ENCODE assay signal across 19 mouse cellular contexts in the genomic region with DNA sequence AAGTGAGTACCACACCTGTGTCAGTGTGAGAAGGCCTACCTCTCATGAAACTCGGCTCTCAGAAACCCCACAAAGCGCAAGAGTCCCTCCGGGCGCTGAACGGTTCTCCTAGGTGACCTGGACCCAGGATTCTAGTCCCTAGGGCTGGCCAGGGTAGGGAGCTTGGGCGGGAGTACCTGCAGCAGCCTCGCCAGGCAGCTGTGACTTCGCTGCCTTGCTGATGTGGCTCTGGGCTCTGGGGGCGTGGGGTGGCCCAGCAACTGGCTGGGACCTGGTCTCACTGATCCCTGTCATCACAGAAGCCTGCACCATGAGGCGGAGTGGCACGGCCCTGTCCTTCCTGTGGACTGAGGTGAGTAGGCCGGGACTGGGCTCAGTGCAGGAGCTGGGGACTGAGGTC. TPM values are rescaled to one million over a fixed set of nuclear protein-coding genes. Genes with fewer than 3 reads are reported as not detected.
DNase-seq lines count a peak whose midpoint lies in the region; ATAC-seq and TF ChIP-seq lines count a peak whose summit lies in the region.
"Had no signal": no experiment of that assay in that cellular context is flagged by ENCODE, and none has a peak within 500 bp of the region (broad histone marks: within the 10 kb centered on the region; RNA-seq: fewer than 3 reads in every experiment).

No protein-coding gene starts in this region.

- no peak overlapping the region for H3K4me3 ChIP-seq in hindbrain, embryonic 13.5 days
- no peak overlapping the region for H3K4me3 ChIP-seq in hindbrain, embryonic 10.5 days
- peak overlapping the region; percentile 59 for H3K4me3 ChIP-seq in liver, adult 2 months (ENCODE audit: insufficient read depth, low read depth, low read length)
- peak overlapping the region; percentile 30 to 31; a peak in 1 of 4 replicates for H3K4me3 ChIP-seq in ES-E14 (ENCODE audit: insufficient read depth in 1 of 2, low read depth in 1 of 2, low read length in 2 of 2, poor library complexity in 1 of 2, severe bottlenecking in 1 of 2)
- no peak overlapping the region for H3K4me3 ChIP-seq in liver, embryonic 15.5 days (replicated peaks)
- H3K4me3 ChIP-seq: forebrain, embryonic 15.5 days; heart, adult 2 months had no signal

- no peaks in the 10 kb centered on the region for H3K36me3 ChIP-seq in hindbrain, embryonic 13.5 days
- no peaks in the 10 kb centered on the region for H3K36me3 ChIP-seq in hindbrain, embryonic 10.5 days
- no peaks in the 10 kb centered on the region for H3K36me3 ChIP-seq in liver, adult 2 months (ENCODE audit: control insufficient read depth, insufficient read depth, low read length)
- H3K36me3 ChIP-seq in ES-E14 (ENCODE audit: control insufficient read depth, insufficient read depth, low read length, poor library complexity, severe bottlenecking) = no peaks in the 10 kb centered on the region
- no peaks in the 10 kb centered on the region for H3K36me3 ChIP-seq in liver, embryonic 15.5 days (replicated peaks)
- H3K36me3 ChIP-seq: forebrain, embryonic 15.5 days had no signal

- no peaks in the 10 kb centered on the region for H3K9me3 ChIP-seq in hindbrain, embryonic 13.5 days
- no peaks in the 10 kb centered on the region for H3K9me3 ChIP-seq in hindbrain, embryonic 10.5 days
- H3K9me3 ChIP-seq in ES-E14 (ENCODE audit: control insufficient read depth, insufficient read depth, low read depth, low read length) = no peaks in the 10 kb centered on the region
- H3K9me3 ChIP-seq in liver, embryonic 15.5 days (replicated peaks) = no peaks in the 10 kb centered on the region
- H3K9me3 ChIP-seq: forebrain, embryonic 15.5 days had no signal

- ATAC-seq in hindbrain, embryonic 13.5 days (ENCODE audit: low FRiP score) = no peak
- ATAC-seq in liver, embryonic 15.5 days (ENCODE audit: insufficient read depth) = no peak
- ATAC-seq: forebrain, embryonic 15.5 days; midbrain, embryonic 16.5 days had no signal

- no peak overlapping the region for H3K4me2 ChIP-seq in hindbrain, embryonic 13.5 days
- H3K4me2 ChIP-seq in liver, embryonic 15.5 days = peak overlapping the region; percentile 21; the same call in 1 of the 2 replicates
- H3K4me2 ChIP-seq: forebrain, embryonic 15.5 days; hindbrain, embryonic 14.5 days had no signal

- TF ChIP-seq POLR2A in liver, adult 2 months (IDR thresholded peaks at IDR 0.05; ENCODE audit: extremely low read depth, insufficient read depth, low read length) = no peak

- H3K4me1 ChIP-seq in hindbrain, embryonic 13.5 days (replicated peaks) = no peaks in the 10 kb centered on the region
- no peaks in the 10 kb centered on the region for H3K4me1 ChIP-seq in hindbrain, embryonic 10.5 days (replicated peaks)
- H3K4me1 ChIP-seq in liver, adult 2 months (ENCODE audit: control insufficient read depth, insufficient read depth, low read length) = peaks cover 23% of the 10 kb centered on the region
- H3K4me1 ChIP-seq in ES-E14 (ENCODE audit: control insufficient read depth in 2 of 2, insufficient read depth in 2 of 2, low read length in 2 of 2, poor library complexity in 1 of 2) = peaks cover 0 to 6% of the 10 kb centered on the region in 2 experiments; a peak in 1 of 4 replicates
- peaks cover 12% of the 10 kb centered on the region; the same call in 1 of the 2 replicates for H3K4me1 ChIP-seq in liver, embryonic 15.5 days (replicated peaks)
- H3K4me1 ChIP-seq: forebrain, embryonic 15.5 days had no signal

- H3K27ac ChIP-seq in hindbrain, embryonic 13.5 days = no peak overlapping the region
- H3K27ac ChIP-seq in hindbrain, embryonic 10.5 days = no peak overlapping the region
- H3K27ac ChIP-seq in liver, adult 2 months (replicated peaks; ENCODE audit: insufficient read depth, low read depth, low read length) = peak overlapping the region; percentile 93
- H3K27ac ChIP-seq in ES-E14 (ENCODE audit: insufficient read depth, low read depth, low read length, poor library complexity, severe bottlenecking) = no peak overlapping the region
- peak overlapping the region; percentile 81 for H3K27ac ChIP-seq in liver, embryonic 15.5 days (replicated peaks)
- H3K27ac ChIP-seq: forebrain, embryonic 15.5 days; heart, adult 2 months; hindbrain, embryonic 14.5 days had no signal

- 0 out of 2 replicates have a peak overlapping the region, but pooled peaks have one; percentile 35 for H3K9ac ChIP-seq in hindbrain, embryonic 13.5 days
- H3K9ac ChIP-seq in liver, adult 2 months (ENCODE audit: low read depth, low read length) = peak overlapping the region; percentile 82
- 0 out of 2 replicates have a peak overlapping the region, but pooled peaks have one; percentile 18 for H3K9ac ChIP-seq in ES-E14 (ENCODE audit: insufficient read depth, low read depth, low read length, poor library complexity, severe bottlenecking)
- peak overlapping the region; percentile 32; the same call in 1 of the 2 replicates for H3K9ac ChIP-seq in liver, embryonic 15.5 days
- H3K9ac ChIP-seq: forebrain, embryonic 15.5 days; hindbrain, embryonic 14.5 days had no signal

- 83% methylated on average over 12 of the region's 12 CpGs for WGBS in hindbrain, embryonic 13.5 days
- WGBS in hindbrain, embryonic 10.5 days = 73% methylated on average over 12 of the region's 12 CpGs
- 24% methylated on average over 12 of the region's 12 CpGs for WGBS in liver, adult 2 months
- 59% methylated on average over 12 of the region's 12 CpGs for WGBS in liver, embryonic 15.5 days (ENCODE audit: insufficient replicate concordance)

- H3K27me3 ChIP-seq in hindbrain, embryonic 13.5 days = peaks cover 42% of the 10 kb centered on the region
- H3K27me3 ChIP-seq in hindbrain, embryonic 10.5 days (ENCODE audit: insufficient read depth, poor library complexity, severe bottlenecking) = peaks cover 44% of the 10 kb centered on the region
- no peaks in the 10 kb centered on the region for H3K27me3 ChIP-seq in liver, adult 2 months (ENCODE audit: control insufficient read depth, insufficient read depth, low read length)
- peaks cover 45% of the 10 kb centered on the region for H3K27me3 ChIP-seq in liver, embryonic 15.5 days

- H3K79me2 ChIP-seq in liver, adult 2 months (ENCODE audit: control insufficient read depth, insufficient read depth, low read length) = peaks cover 9% of the 10 kb centered on the region; the same call in 1 of the 2 replicates

- in situ Hi-C loops in ES-E14 (cut with MboI; ENCODE audit: low sequenced_read_pairs in 2 of 2, unreplicated experiment in 2 of 2) = no loop called here

- DNase-seq in hindbrain, embryonic 10.5 days (ENCODE audit: low spot score) = no peak
- peak; percentile 46 for DNase-seq in liver, adult 2 months (ENCODE audit: extremely low read depth, low read depth, low spot score)
- DNase-seq in liver (no peak), ES-E14 (ENCODE audit: low read depth, low spot score) (no peak)
- DNase-seq in urinary bladder, adult 18-20 months (ENCODE audit: low spot score in 2 of 2) = no peak
- DNase-seq: adrenal gland, adult 8-10 months; cerebellum, adult 11-12 months; heart, adult 2 months; layer of hippocampus, adult 9-11 months had no signal

- TF ChIP-seq CTCF in liver, adult 2 months (IDR thresholded peaks at IDR 0.05; ENCODE audit: low read depth, low read length) = no peak

TF ChIP-seq in ES-E14, 5 proteins besides CTCF, POLR2A, EP300 and RAD21:
- TF ChIP-seq ZNF384 (IDR thresholded peaks at IDR 0.05; ENCODE audit: low read depth, low read length) = no peak
- TF ChIP-seq MAFK (IDR thresholded peaks at IDR 0.05; ENCODE audit: insufficient read depth, low read depth, low read length) = no peak
- TF ChIP-seq CHD2 (IDR thresholded peaks at IDR 0.05; ENCODE audit: low read depth, low read length) = no peak
- no peak for TF ChIP-seq ZC3H11A (IDR thresholded peaks at IDR 0.05; ENCODE audit: borderline replicate concordance, low read depth, low read length)
- no peak for TF ChIP-seq HCFC1 (IDR thresholded peaks at IDR 0.05; ENCODE audit: borderline replicate concordance, insufficient read depth, low read length)
TF ChIP-seq in ES-E14: peak in this region for 0.

RNA-seq across cellular contexts. Expression of a gene that starts 0.7 kb away (rescaled TPM):
- 0.14 and 0.23 TPM in 2 replicates for polyA plus RNA-seq in hindbrain, embryonic 13.5 days (2015; fragmentation: Nextera tagmentation; extraction: Ambion mirVana)
- polyA plus RNA-seq in hindbrain, embryonic 10.5 days (2016; fragmentation: Nextera tagmentation; extraction: Ambion mirVana) = 0.63 and 0.69 TPM in 2 replicates
- 10.6 and 16.3 TPM in 2 replicates for total RNA-seq in liver, adult 2 months (2014; rRNA removed)
- 26.5 and 28.0 TPM in 2 replicates for polyA plus RNA-seq in liver, adult 2 months (2012; rRNA removed)
- 1.6 and 4.5 TPM in 2 replicates for total RNA-seq in ES-E14 (2012; rRNA removed)
- polyA plus RNA-seq in liver, embryonic 15.5 days (2015; fragmentation: Nextera tagmentation; extraction: Ambion mirVana) = 1.4 and 1.9 TPM in 2 replicates

RNA-seq across cellular contexts. Expression of a gene that starts 5.9 kb away (rescaled TPM):
- not detected in 2 replicates for polyA plus RNA-seq in hindbrain, embryonic 13.5 days (2015; fragmentation: Nextera tagmentation; extraction: Ambion mirVana)
- not detected in 2 replicates for polyA plus RNA-seq in hindbrain, embryonic 10.5 days (2016; fragmentation: Nextera tagmentation; extraction: Ambion mirVana)
- total RNA-seq in liver, adult 2 months (2014; rRNA removed) = 0.28 and 0.54 TPM in 2 replicates
- polyA plus RNA-seq in liver, adult 2 months (2012; rRNA removed) = 0.11 and 1.0 TPM in 2 replicates
- total RNA-seq in ES-E14 (2012; rRNA removed) = 1.8 and 3.9 TPM in 2 replicates
- 0.13 and 0.35 TPM in 2 replicates for polyA plus RNA-seq in liver, embryonic 15.5 days (2015; fragmentation: Nextera tagmentation; extraction: Ambion mirVana)
- total RNA-seq: adrenal gland, adult 8-10 months; heart, adult 2 months; left cerebral cortex, adult 8-10 months had no signal
- polyA plus RNA-seq: forebrain, embryonic 15.5 days; heart, adult 2 months; heart, postnatal 0 days; hindbrain, embryonic 14.5 days; limb, embryonic 11.5 days; lung, embryonic 16.5 days; midbrain, embryonic 16.5 days had no signal

RNA-seq across cellular contexts. Expression of a gene that starts 21.0 kb away (rescaled TPM):
- polyA plus RNA-seq in hindbrain, embryonic 13.5 days (2015; fragmentation: Nextera tagmentation; extraction: Ambion mirVana) = 0.04 and 0.09 TPM in 2 replicates
- polyA plus RNA-seq in hindbrain, embryonic 10.5 days (2016; fragmentation: Nextera tagmentation; extraction: Ambion mirVana) = 0.07 TPM in 1 of 2 replicates, not detected in the other
- total RNA-seq in liver, adult 2 months (2014; rRNA removed) = not detected in 2 replicates
- polyA plus RNA-seq in liver, adult 2 months (2012; rRNA removed) = not detected in 2 replicates
- total RNA-seq in ES-E14 (2012; rRNA removed) = 0.09 and 0.16 TPM in 2 replicates
- polyA plus RNA-seq in liver, embryonic 15.5 days (2015; fragmentation: Nextera tagmentation; extraction: Ambion mirVana) = 0.01 and 0.02 TPM in 2 replicates
- total RNA-seq: heart, adult 2 months; megakaryocyte progenitor cell, adult 5-6 weeks had no signal
- polyA plus RNA-seq: heart, postnatal 0 days; limb, embryonic 11.5 days; lung, embryonic 16.5 days; midbrain, embryonic 16.5 days had no signal

RNA-seq across cellular contexts. Expression of a gene that starts 25.5 kb away (rescaled TPM):
- polyA plus RNA-seq in hindbrain, embryonic 13.5 days (2015; fragmentation: Nextera tagmentation; extraction: Ambion mirVana) = 79.2 and 94.3 TPM in 2 replicates
- 64.6 and 128 TPM in 2 replicates for polyA plus RNA-seq in hindbrain, embryonic 10.5 days (2016; fragmentation: Nextera tagmentation; extraction: Ambion mirVana)
- 26.6 and 36.6 TPM in 2 replicates for total RNA-seq in liver, adult 2 months (2014; rRNA removed)
- polyA plus RNA-seq in liver, adult 2 months (2012; rRNA removed) = 111 and 120 TPM in 2 replicates
- total RNA-seq in ES-E14 (2012; rRNA removed) = 60.1 TPM in 2 replicates
- polyA plus RNA-seq in liver, embryonic 15.5 days (2015; fragmentation: Nextera tagmentation; extraction: Ambion mirVana) = 23.7 and 26.1 TPM in 2 replicates

RNA-seq across cellular contexts. Expression of a gene that starts 30.3 kb away (rescaled TPM):
- 352 and 355 TPM in 2 replicates for polyA plus RNA-seq in hindbrain, embryonic 13.5 days (2015; fragmentation: Nextera tagmentation; extraction: Ambion mirVana)
- polyA plus RNA-seq in hindbrain, embryonic 10.5 days (2016; fragmentation: Nextera tagmentation; extraction: Ambion mirVana) = 24.8 and 70.3 TPM in 2 replicates
- total RNA-seq in liver, adult 2 months (2014; rRNA removed) = 2.7 and 4.1 TPM in 2 replicates
- polyA plus RNA-seq in liver, adult 2 months (2012; rRNA removed) = 10.4 and 11.9 TPM in 2 replicates
- 4.3 and 5.2 TPM in 2 replicates for total RNA-seq in ES-E14 (2012; rRNA removed)
- polyA plus RNA-seq in liver, embryonic 15.5 days (2015; fragmentation: Nextera tagmentation; extraction: Ambion mirVana) = 2.7 and 3.5 TPM in 2 replicates

Comparison
In these comparisons a context has a peak if more than half of its experiments do, and no peak if none do; other contexts are left out.
1. H3K4me3 ChIP-seq: peak in liver, adult 2 months (single experiment) and ES-E14 (2 of 2); none in hindbrain, embryonic 13.5 days (single experiment), hindbrain, embryonic 10.5 days (single experiment) and liver, embryonic 15.5 days (single experiment).
2. H3K27ac ChIP-seq: peak in liver, adult 2 months (single experiment) and liver, embryonic 15.5 days (single experiment); none in hindbrain, embryonic 13.5 days (single experiment), hindbrain, embryonic 10.5 days (single experiment) and ES-E14 (single experiment).
3. H3K9ac ChIP-seq: peak in every context shown above with its lines; median percentile 82 in liver, adult 2 months; 35 in hindbrain, embryonic 13.5 days; 32 in liver, embryonic 15.5 days; 18 in ES-E14.